Mouse (Mus musculus) ES-Bruce4 (cell line): ENCODE results near the gene Rhot2.

Experiments
- CTCF ChIP-seq: IDR thresholded peaks from one replicate; pipeline ENCODE4 v1.8.1; 2011; ENCODE audit warnings: low read depth, low read length
- EP300 ChIP-seq: IDR thresholded peaks from 2 replicates; pipeline ENCODE4 v1.6.1; 2011; ENCODE audit warnings: low read depth, low read length; ENCODE audit not compliant: insufficient read depth
- POLR2A ChIP-seq: IDR thresholded peaks from one replicate; pipeline ENCODE4 v1.8.1; 2011; ENCODE audit warnings: low read length; ENCODE audit not compliant: insufficient read depth

- TF ChIP-seq POLR2A: no peak
- TF ChIP-seq CTCF: no peak
- TF ChIP-seq EP300: no peak
Observed at GRCm38 (mm10) chr17:25882306-25882705, 37.7 kb upstream of the Rhot2 start.
